Mouse (Mus musculus): ENCODE results near the gene Cebpzos. TPM values are rescaled to one million over a fixed set of nuclear protein-coding genes. Genes with fewer than 3 reads are reported as not detected.

Gene Cebpzos
- polyA plus RNA-seq, 1 experiment from 2014 or later: 95.3 TPM

GRCm38 (mm10) chr17:78891020-78891419 lies 25.3 kb upstream of the Cebpzos start:
- 74% methylated on average over 9 of the region's 9 CpGs for WGBS

GRCm38 (mm10) chr17:78894991-78895390 lies 21.3 kb upstream of the Cebpzos start:
- Histone ChIP-seq H3K27me3 (replicated peaks; ENCODE audit: control insufficient read depth, insufficient read depth, low read length) (no peaks in the 10 kb centered on the region), H3K9ac (ENCODE audit: low read depth, low read length) (no peak overlapping the region), H3K27ac (ENCODE audit: low read depth, low read length) (no peak overlapping the region), H3K4me1 (replicated peaks; ENCODE audit: control insufficient read depth, insufficient read depth, low read length) (no peaks in the 10 kb centered on the region), H3K36me3 (ENCODE audit: control insufficient read depth, insufficient read depth, low read length) (no peaks in the 10 kb centered on the region), H3K4me3 (ENCODE audit: low read depth, low read length) (no peak overlapping the region), H3K9me3 (ENCODE audit: control insufficient read depth, low read length) (no peaks in the 10 kb centered on the region), H3K4me2 (no peak overlapping the region)
- no peak for ATAC-seq (replicated peaks; ENCODE audit: low FRiP score)
- no peak for DNase-seq (ENCODE audit: low spot score)
- WGBS: 74% methylated on average over 7 of the region's 7 CpGs

More at GRCm38 (mm10) chr17:78891020-78891419, 25.3 kb upstream of the Cebpzos start:
- Histone ChIP-seq H3K4me3 (ENCODE audit: low read depth, low read length) (no peak overlapping the region), H3K4me2 (no peak overlapping the region), H3K9ac (ENCODE audit: low read depth, low read length) (no peak overlapping the region), H3K27me3 (replicated peaks; ENCODE audit: control insufficient read depth, insufficient read depth, low read length) (no peaks in the 10 kb centered on the region), H3K9me3 (ENCODE audit: control insufficient read depth, low read length) (no peaks in the 10 kb centered on the region), H3K36me3 (ENCODE audit: control insufficient read depth, insufficient read depth, low read length) (no peaks in the 10 kb centered on the region), H3K4me1 (replicated peaks; ENCODE audit: control insufficient read depth, insufficient read depth, low read length) (no peaks in the 10 kb centered on the region), H3K27ac (ENCODE audit: low read depth, low read length) (no peak overlapping the region)
- ATAC-seq (replicated peaks; ENCODE audit: low FRiP score) (no peak), DNase-seq (ENCODE audit: low spot score) (no peak)

GRCm38 (mm10) chr17:78895394-78895793 lies 20.9 kb upstream of the Cebpzos start:
- Histone ChIP-seq H3K27ac (ENCODE audit: low read depth, low read length) (no peak overlapping the region), H3K4me2 (no peak overlapping the region), H3K9ac (ENCODE audit: low read depth, low read length) (no peak overlapping the region), H3K36me3 (ENCODE audit: control insufficient read depth, insufficient read depth, low read length) (no peaks in the 10 kb centered on the region), H3K4me3 (ENCODE audit: low read depth, low read length) (no peak overlapping the region), H3K4me1 (replicated peaks; ENCODE audit: control insufficient read depth, insufficient read depth, low read length) (no peaks in the 10 kb centered on the region), H3K27me3 (replicated peaks; ENCODE audit: control insufficient read depth, insufficient read depth, low read length) (no peaks in the 10 kb centered on the region), H3K9me3 (ENCODE audit: control insufficient read depth, low read length) (no peaks in the 10 kb centered on the region)
- DNase-seq (ENCODE audit: low spot score): no peak
- no peak for ATAC-seq (replicated peaks; ENCODE audit: low FRiP score)
- 33% methylated on average over 8 of the region's 8 CpGs for WGBS

- Histone ChIP-seq H3K27ac (ENCODE audit: low read depth, low read length) (no peak overlapping the region), H3K4me2 (no peak overlapping the region), H3K27me3 (replicated peaks; ENCODE audit: control insufficient read depth, insufficient read depth, low read length) (no peaks in the 10 kb centered on the region), H3K9ac (ENCODE audit: low read depth, low read length) (no peak overlapping the region), H3K36me3 (ENCODE audit: control insufficient read depth, insufficient read depth, low read length) (no peaks in the 10 kb centered on the region), H3K9me3 (ENCODE audit: control insufficient read depth, low read length) (no peaks in the 10 kb centered on the region), H3K4me1 (replicated peaks; ENCODE audit: control insufficient read depth, insufficient read depth, low read length) (no peaks in the 10 kb centered on the region), H3K4me3 (ENCODE audit: low read depth, low read length) (no peak overlapping the region)
- ATAC-seq (replicated peaks; ENCODE audit: low FRiP score): no peak
- 62% methylated on average over 2 of the region's 2 CpGs for WGBS
- DNase-seq (ENCODE audit: low spot score): no peak
Measured at GRCm38 (mm10) chr17:78903158-78903557, 13.1 kb upstream of the Cebpzos start.

GRCm38 (mm10) chr17:78906892-78907291 lies 9.4 kb upstream of the Cebpzos start, which contains the start of gene Sult6b1:
Gene Sult6b1, minus strand, starts transcription at chr17:78906992.
- Histone ChIP-seq H3K36me3 (ENCODE audit: control insufficient read depth, insufficient read depth, low read length) (no peaks in the 10 kb centered on the region), H3K4me2 (no peak within 1 kb of the TSS), H3K4me3 (ENCODE audit: low read depth, low read length) (no peak within 1 kb of the TSS), H3K27me3 (replicated peaks; ENCODE audit: control insufficient read depth, insufficient read depth, low read length) (no peaks in the 10 kb centered on the region), H3K9me3 (ENCODE audit: control insufficient read depth, low read length) (no peaks in the 10 kb centered on the region), H3K27ac (ENCODE audit: low read depth, low read length) (no peak within 1 kb of the TSS), H3K9ac (ENCODE audit: low read depth, low read length) (no peak within 1 kb of the TSS), H3K4me1 (replicated peaks; ENCODE audit: control insufficient read depth, insufficient read depth, low read length) (no peaks in the 10 kb centered on the region)
- ATAC-seq (replicated peaks; ENCODE audit: low FRiP score): no peak
- 81% methylated on average over 5 of the region's 5 CpGs for WGBS
- DNase-seq (ENCODE audit: low spot score): no peak

GRCm38 (mm10) chr17:78909374-78909773 lies 6.9 kb upstream of the Cebpzos start:
- DNase-seq (ENCODE audit: low spot score): no peak
- Histone ChIP-seq H3K4me1 (replicated peaks; ENCODE audit: control insufficient read depth, insufficient read depth, low read length) (no peaks in the 10 kb centered on the region), H3K36me3 (ENCODE audit: control insufficient read depth, insufficient read depth, low read length) (no peaks in the 10 kb centered on the region), H3K27ac (ENCODE audit: low read depth, low read length) (no peak overlapping the region), H3K27me3 (replicated peaks; ENCODE audit: control insufficient read depth, insufficient read depth, low read length) (no peaks in the 10 kb centered on the region), H3K9ac (ENCODE audit: low read depth, low read length) (no peak overlapping the region), H3K4me3 (ENCODE audit: low read depth, low read length) (no peak overlapping the region), H3K4me2 (no peak overlapping the region), H3K9me3 (ENCODE audit: control insufficient read depth, low read length) (no peaks in the 10 kb centered on the region)
- ATAC-seq (replicated peaks; ENCODE audit: low FRiP score): no peak
- WGBS: 75% methylated on average over 2 of the region's 2 CpGs

GRCm38 (mm10) chr17:78912861-78913281 lies 3.4 kb upstream of the Cebpzos start:
- no peak overlapping the region for H3K9ac ChIP-seq (ENCODE audit: low read depth, low read length)
- no peaks in the 10 kb centered on the region for H3K27me3 ChIP-seq (replicated peaks; ENCODE audit: control insufficient read depth, insufficient read depth, low read length)
- peak overlapping the region; percentile 41 for H3K4me3 ChIP-seq (ENCODE audit: low read depth, low read length)
- no peaks in the 10 kb centered on the region for H3K9me3 ChIP-seq (ENCODE audit: control insufficient read depth, low read length)
- no peaks in the 10 kb centered on the region for H3K36me3 ChIP-seq (ENCODE audit: control insufficient read depth, insufficient read depth, low read length)
- ATAC-seq (replicated peaks; ENCODE audit: low FRiP score): peak; percentile 46
- WGBS: 26% methylated on average over 6 of the region's 6 CpGs
- peaks cover 10% of the 10 kb centered on the region; the same call in 1 of the 2 replicates for H3K4me1 ChIP-seq (replicated peaks; ENCODE audit: control insufficient read depth, insufficient read depth, low read length)
- H3K27ac ChIP-seq (ENCODE audit: low read depth, low read length): no peak overlapping the region
- no peak for DNase-seq (ENCODE audit: low spot score)
- peak overlapping the region; percentile 52 for H3K4me2 ChIP-seq

- Histone ChIP-seq H3K27me3 (replicated peaks; ENCODE audit: control insufficient read depth, insufficient read depth, low read length) (no peaks in the 10 kb centered on the region), H3K4me3 (ENCODE audit: low read depth, low read length) (no peak overlapping the region), H3K4me1 (replicated peaks; ENCODE audit: control insufficient read depth, insufficient read depth, low read length) (peaks cover 10% of the 10 kb centered on the region; the same call in 1 of the 2 replicates), H3K4me2 (no peak overlapping the region), H3K27ac (ENCODE audit: low read depth, low read length) (no peak overlapping the region), H3K9ac (ENCODE audit: low read depth, low read length) (no peak overlapping the region), H3K9me3 (ENCODE audit: control insufficient read depth, low read length) (no peaks in the 10 kb centered on the region), H3K36me3 (ENCODE audit: control insufficient read depth, insufficient read depth, low read length) (peaks cover 3% of the 10 kb centered on the region; the same call in 1 of the 2 replicates)
- ATAC-seq (replicated peaks; ENCODE audit: low FRiP score) (no peak), DNase-seq (ENCODE audit: low spot score) (no peak)
- 72% methylated on average over 3 of the region's 3 CpGs for WGBS
Measured at GRCm38 (mm10) chr17:78913921-78914320, 2.4 kb upstream of the Cebpzos start.

GRCm38 (mm10) chr17:78915772-78916171 lies 528 bp upstream of the Cebpzos start:
- DNase-seq (ENCODE audit: low spot score) (no peak), ATAC-seq (replicated peaks; ENCODE audit: low FRiP score) (no peak)
- Histone ChIP-seq H3K9ac (ENCODE audit: low read depth, low read length) (peak overlapping the region; percentile 64), H3K36me3 (ENCODE audit: control insufficient read depth, insufficient read depth, low read length) (peaks cover 7% of the 10 kb centered on the region; the same call in 1 of the 2 replicates), H3K27ac (ENCODE audit: low read depth, low read length) (peak overlapping the region; percentile 66; the same call in 1 of the 2 replicates), H3K4me3 (ENCODE audit: low read depth, low read length) (peak overlapping the region; percentile 62), H3K9me3 (ENCODE audit: control insufficient read depth, low read length) (no peaks in the 10 kb centered on the region), H3K4me2 (peak overlapping the region; percentile 66), H3K4me1 (replicated peaks; ENCODE audit: control insufficient read depth, insufficient read depth, low read length) (peaks cover 10% of the 10 kb centered on the region; the same call in 1 of the 2 replicates), H3K27me3 (replicated peaks; ENCODE audit: control insufficient read depth, insufficient read depth, low read length) (no peaks in the 10 kb centered on the region)
- 48% methylated on average over 6 of the region's 6 CpGs for WGBS
